Mouse (Mus musculus) left cerebral cortex, adult 6 months (tissue): ENCODE data around the gene Mrpl47. TPM values are rescaled to one million over a fixed set of nuclear protein-coding genes. Genes with fewer than 3 reads are reported as not detected.

Experiments
- long read RNA-seq, 2 experiments: library from polyadenylated mRNA; unstranded; transcript quantifications; one replicate each; pipeline ENCODE4 v2.0.0; 2019 to 2020
- polyA plus RNA-seq: library from polyadenylated mRNA; unstranded; fragments of <200 nt; fragmentation: Nextera tagmentation; gene quantifications from 2 replicates; pipeline ENCODE4 v1.2.3, GENCODE M21; 2021

Gene Mrpl47
- 18.7 and 28.1 TPM in 2 replicates for polyA plus RNA-seq
- long read RNA-seq, experiment 1, transcript Mrpl47-201 (7 exons, 3,364 nt) = major isoform, 52 of 64 reads
- long read RNA-seq, experiment 1, partial matches to known transcripts = 4 of 64 reads
- long read RNA-seq, experiment 1, other reads (novel, unspliced or antisense) = 5 of 64 reads
- long read RNA-seq, experiment 2, transcript Mrpl47-201 (7 exons, 3,364 nt) = major isoform, 26 of 30 reads
- long read RNA-seq, experiment 2, partial matches to known transcripts = 2 of 30 reads
- long read RNA-seq, experiment 2, other reads (novel, unspliced or antisense) = 2 of 30 reads

DNA sequence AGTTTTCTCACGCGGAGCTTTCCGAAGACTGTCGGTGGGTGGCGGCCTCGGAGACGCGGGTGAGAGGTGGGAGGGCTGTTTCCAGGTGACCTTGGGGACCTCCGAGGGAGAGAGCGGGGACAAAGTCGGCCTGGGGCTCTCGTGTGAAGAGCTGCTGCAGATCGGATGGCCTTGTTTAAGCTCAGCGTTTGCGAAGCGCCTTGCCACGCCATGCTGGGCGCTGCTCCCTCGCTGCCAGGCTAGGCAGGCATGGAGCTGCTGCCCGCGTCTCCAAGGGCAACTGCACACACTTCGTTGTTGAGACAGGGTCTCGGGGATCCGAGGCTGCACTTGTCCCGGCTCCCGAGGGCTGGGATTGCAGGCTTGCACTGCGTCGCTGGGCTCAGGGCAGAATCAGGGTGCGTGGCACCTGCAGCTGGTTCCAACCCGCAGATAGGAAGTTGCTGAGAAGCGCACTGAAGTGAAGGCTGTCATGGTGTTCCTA is at the start of gene Mrpl47:
Gene Mrpl47 (minus strand): TSS at position 434 of the 484 bp plus-strand sequence.

DNA sequence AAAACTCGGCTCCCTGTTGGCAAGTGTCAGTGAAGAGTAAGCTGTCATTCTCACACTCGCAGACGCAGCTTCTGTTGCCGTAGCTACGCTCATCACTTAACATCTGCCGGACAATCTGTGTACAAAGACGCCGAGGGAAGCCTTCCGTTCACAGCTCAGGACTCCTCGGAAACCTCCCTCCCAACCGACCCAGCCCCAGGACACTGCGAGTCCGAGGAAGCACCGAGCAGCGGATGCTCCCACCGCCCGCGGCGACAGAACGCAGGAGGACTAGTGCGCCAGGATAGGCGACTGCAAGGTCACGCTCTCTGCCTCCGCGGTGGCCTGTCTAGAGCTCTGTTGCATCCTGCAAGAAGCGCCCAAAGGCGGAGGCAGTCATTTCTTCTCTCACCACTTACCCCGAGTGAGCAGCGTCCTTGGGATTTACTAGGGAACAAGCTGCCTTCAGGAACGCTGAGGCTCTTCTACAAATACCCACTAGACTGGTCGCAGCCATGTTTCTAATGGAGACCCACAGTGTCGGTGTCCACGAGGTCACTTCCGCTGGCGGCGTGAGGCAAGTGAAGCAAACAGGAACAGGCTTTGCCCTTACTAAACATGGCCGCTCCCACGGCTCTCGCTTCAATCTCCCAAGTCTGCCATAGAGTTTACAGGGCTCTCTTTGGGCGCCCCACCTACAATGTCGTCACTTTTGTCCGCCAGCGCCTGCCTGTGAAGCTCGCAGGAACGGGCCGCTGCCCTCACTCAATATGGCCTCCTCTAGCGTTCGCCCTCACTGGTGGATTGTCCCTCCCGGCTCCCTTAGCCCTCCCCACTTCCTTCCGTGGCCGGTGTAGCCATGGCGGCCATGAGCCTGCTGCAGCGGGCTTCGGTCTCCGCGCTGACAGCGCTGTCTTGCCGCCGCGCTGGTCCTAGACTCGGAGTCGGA is 897 bp downstream of the Mrpl47 start, which contains the start of gene Ndufb5:
Gene Ndufb5 (plus strand): TSS at position 747 of the 928 bp plus-strand sequence.

DNA sequence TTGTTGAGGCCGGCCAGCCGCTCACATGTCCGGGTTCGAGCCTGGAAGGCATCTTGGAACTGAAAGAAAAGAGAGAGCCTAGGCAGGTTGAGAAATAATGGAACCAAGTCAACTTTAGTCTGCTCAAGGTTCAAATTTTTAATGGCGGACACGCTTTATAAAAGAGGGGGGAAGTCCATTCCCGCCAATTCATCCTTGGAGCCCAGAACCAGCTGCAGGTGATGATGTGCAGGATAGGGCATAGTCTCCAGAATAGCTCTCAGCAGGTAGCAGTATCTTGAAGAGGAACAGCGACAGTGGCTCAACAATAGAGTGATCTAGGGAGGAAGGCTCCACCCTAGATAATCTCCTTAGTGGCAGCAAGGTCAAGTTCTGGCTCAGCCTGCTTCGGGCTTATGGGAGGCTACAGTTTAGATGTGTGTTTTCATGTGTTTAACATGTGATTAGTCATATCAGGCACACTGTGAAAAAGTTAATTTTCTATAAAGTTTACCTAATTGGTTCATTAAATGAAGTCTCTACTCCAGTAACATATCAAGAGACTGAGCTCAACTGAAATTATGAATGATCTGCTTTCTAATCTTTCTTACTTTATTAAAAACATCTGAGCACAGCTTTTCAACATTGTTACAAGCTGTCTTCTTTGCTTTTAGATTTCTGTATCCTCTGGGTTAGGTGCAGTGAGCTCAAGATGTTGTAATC is 31.6 kb downstream of the Mrpl47 start, which contains the start of gene Actl6a:
Gene Actl6a (plus strand): TSS at position 652 of the 702 bp plus-strand sequence.

Other genes starting within 250 kb of the Mrpl47 start
- gene Kcnmb3, start 245.4 kb downstream of the Mrpl47 start, polyA plus RNA-seq = 0.06 TPM in 1 of 2 replicates, not detected in the other
- gene Zfp639, start 227.3 kb downstream of the Mrpl47 start, polyA plus RNA-seq = 12.9 and 16.5 TPM in 2 replicates
- 5.6 and 22.6 TPM in 2 replicates for gene Mfn1, start 208.1 kb downstream of the Mrpl47 start, polyA plus RNA-seq
- 27.5 and 52.7 TPM in 2 replicates for gene Gnb4, start 121.0 kb downstream of the Mrpl47 start, polyA plus RNA-seq
- 18.7 and 22.0 TPM in 2 replicates for gene Actl6a, start 31.3 kb downstream of the Mrpl47 start, polyA plus RNA-seq
- 581 and 686 TPM in 2 replicates for gene Ndufb5, start 615 bp downstream of the Mrpl47 start, polyA plus RNA-seq
- gene Usp13, start 79.9 kb upstream of the Mrpl47 start, polyA plus RNA-seq = 11.6 and 13.1 TPM in 2 replicates